Mouse (Mus musculus): ENCODE measurements around the gene Exoc6b.

- no peak for TF ChIP-seq MYOD1 (IDR thresholded peaks at IDR 0.05; ENCODE audit: control insufficient read depth, insufficient read length, low read depth)
- TF ChIP-seq CTCF (IDR thresholded peaks at IDR 0.05; ENCODE audit: control insufficient read depth, insufficient read depth, insufficient read length): no peak
- no peak for TF ChIP-seq MAX (IDR thresholded peaks at IDR 0.05)
- TF ChIP-seq USF1 (IDR thresholded peaks at IDR 0.05; ENCODE audit: low read depth): no peak
- TF ChIP-seq MYOG (IDR thresholded peaks at IDR 0.05; ENCODE audit: control insufficient read depth, extremely low read depth, insufficient read length): no peak
Observed at GRCm38 (mm10) chr6:84699579-84699978, 369.7 kb downstream of the Exoc6b start.
